Mouse (Mus musculus): Measurements from ENCODE around the gene Epor.

The Epor gene

DNA sequence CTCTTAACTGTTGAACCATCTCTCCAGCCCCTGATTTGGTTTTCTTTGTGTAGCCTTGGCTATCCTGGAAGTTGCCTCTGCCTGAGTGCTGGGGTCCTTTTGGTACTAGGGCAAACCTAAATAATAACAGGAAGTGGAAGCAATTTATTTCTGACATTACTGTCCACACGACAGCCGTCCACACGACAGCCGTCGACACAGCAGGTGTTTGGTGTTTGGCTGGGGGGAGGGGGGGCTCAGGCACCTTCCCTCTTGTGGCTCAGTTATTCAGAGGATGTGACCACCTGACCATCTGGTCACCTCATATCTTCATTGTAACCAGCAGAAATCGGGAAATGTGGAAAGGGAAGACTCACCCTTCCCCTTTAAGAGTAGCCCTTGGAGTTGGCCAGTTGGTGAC, 5.6 kb upstream of the Epor start:
- no peak for DNase-seq (ENCODE audit: low spot score in 2 of 2)

DNA sequence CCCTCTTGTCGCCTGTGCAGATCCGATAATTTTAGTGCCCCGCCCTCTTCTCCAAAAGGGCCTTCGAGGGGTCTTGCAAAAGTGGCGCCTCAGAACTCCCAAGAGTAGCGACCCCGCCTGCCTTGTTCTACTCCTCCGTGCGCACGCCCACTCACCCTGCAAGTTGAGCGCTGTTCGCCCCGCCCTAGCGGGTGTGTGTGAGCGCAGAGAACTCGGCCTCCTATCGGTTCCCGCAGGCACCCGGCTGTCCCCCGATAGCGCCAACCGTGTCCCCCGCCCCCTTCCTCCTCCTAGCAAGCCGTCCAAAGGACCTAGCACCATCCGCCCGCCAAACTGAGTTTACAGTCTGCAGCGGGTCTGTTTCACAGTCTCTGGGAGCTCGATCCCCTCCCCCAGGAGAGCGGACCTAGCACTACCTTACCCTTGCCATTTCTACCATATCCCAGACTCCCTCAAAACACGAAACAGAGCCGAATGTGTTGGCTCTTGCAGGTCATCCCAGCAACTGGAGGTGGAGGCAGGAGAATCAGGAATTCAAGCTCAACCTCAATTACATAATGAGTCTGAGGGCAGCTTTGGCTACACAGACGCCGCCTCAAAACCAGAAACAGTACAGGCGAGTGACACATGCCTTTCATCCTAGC, 768 bp downstream of the Epor start:
- peak; percentile 95 for DNase-seq (ENCODE audit: low spot score in 2 of 2)

DNA sequence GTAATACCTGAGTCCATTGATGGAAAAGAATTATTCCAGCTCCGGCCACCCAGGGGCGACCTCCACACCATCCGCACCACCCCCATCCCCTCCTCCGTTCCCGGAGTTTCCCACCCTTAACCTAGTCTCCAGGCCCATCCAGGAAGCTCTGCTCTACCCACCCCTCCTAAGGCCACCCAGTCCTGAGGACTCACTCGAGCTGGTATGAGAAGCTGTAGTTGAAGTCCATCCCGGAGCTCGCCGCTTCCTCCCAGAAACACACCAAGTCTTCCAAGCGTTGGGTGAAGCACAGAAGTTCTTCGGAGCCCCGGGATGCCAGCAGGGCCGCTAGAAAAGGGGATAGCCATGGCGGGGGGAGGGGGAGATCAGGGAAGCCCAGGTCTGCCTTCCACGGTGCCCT, 1.3 kb downstream of the Epor start:
- DNase-seq (ENCODE audit: low spot score in 2 of 2): no peak

DNA sequence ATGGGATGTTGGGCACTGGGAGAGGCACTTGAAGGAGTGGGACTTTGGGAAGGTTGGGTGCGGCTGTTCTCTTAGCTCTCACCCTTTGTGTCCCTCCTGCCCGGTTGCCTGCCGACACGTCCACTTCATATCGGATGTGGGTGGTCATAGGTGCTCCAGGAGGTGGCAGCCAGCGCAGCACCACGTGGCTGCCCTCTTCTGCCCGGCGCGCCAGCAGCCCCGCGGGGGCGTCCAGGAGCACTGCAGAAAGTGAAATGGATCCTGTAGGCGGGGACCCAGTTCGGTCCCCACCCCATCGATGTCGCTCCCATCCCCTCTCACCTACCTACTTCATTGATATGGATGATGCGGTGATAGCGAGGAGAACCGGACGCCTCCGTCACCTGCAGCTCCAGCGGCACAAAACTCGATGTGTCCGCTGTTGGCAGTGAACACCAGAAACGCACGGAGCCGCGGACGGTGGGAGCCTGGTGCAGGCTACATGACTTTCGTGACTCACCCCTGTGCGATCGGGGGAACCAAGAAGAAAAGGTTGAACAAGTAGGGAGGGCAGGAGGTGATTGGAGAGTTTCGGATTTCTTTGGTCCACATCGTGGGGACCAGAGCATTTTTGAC, 1.8 kb downstream of the Epor start:
- DNase-seq (ENCODE audit: low spot score in 2 of 2): peak; percentile 50 to 75

DNA sequence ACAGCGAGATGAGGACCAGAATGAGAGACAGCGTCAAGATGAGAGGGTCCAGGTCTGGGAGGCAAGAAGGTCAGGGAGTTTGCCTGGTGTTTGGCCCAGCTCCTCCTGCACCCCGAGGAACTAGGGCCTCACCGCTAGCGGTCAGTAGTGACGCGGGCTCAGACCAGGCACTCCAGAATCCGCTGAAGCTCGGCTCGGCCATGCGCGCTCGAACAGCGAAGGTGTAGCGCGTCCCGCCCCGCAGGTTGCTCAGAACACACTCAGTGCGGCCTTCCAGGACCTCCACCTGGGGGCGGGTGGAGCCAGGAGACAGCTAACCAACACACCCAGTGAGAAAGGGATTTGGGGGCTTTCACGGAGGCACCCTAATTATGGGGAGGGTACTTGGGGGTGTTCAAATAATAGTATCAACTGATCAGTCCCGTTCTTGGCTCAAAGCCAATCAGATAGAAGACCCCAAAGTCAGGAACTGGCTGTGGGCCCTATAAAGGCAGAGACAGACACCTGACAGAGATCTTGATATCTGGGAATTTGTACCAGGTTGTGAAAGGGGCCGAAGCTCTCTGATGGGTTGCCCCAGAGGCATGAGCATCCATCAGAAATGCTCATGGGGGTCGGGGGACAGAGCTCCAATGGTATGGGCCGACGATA, 2.6 kb downstream of the Epor start:
- DNase-seq (ENCODE audit: low spot score in 2 of 2): no peak

DNA sequence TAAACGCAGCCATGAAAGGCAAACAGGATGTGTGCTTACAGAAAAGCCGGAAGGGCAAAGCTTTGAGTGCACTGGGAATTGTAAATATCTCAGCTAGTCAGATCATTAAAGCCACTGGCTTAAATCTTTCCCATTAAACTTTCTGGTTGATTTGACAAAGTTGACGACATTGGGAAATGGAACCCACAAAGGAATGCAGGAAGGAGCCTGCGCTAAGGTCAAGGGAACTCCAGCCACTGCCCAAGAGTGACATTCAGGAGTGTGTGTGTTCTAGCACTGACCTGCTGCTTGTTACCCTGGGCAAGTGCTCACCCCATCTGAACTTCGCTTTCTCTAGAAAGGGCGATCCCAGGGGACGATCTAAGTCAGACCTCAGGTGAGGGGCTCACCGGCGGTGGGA, 3.2 kb downstream of the Epor start:
- DNase-seq (ENCODE audit: low spot score in 2 of 2): no peak

DNA sequence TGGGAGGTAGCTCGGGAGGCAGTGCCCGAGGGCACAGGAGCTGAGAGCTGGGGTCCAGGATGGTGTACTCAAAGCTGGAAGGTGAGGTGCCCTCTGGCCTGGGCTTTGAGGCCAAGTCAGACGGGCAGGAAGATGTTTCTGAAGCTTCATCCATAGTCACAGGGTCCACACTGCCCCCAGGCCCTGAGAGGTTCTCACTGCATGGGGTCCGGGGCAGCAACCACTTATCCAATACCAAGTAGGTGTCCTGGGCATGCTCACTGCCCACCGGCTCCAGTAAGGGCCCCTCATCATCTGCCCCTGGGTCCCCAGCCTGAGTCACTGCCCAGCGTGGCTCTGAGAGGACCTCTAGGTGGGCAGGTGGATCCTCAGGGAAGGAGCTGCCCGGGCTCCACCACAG, 4.1 kb downstream of the Epor start:
- DNase-seq (ENCODE audit: low spot score in 2 of 2): no peak

DNA sequence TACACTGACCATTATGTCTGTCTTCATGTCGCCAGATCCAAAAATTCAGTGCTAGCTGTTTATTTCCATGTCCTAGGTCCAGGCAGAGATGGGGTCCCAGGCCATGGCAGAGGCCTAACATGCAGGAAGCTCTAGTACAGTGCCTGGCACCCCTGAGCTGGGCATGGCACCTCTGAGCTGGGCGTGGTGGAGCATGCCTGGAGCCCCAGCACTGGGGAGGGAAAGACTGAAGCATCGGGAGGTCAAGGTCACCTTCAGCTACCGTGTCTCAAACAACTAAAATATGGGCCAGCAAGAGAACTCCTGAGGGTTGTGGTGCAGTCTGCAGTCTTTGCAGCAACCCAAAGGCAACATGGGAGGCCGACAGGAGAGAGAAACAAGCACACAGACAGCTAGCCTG, 4.9 kb downstream of the Epor start:
- peak in 1 of 2 experiments; percentile 50 for DNase-seq (ENCODE audit: low spot score in 2 of 2)

DNA sequence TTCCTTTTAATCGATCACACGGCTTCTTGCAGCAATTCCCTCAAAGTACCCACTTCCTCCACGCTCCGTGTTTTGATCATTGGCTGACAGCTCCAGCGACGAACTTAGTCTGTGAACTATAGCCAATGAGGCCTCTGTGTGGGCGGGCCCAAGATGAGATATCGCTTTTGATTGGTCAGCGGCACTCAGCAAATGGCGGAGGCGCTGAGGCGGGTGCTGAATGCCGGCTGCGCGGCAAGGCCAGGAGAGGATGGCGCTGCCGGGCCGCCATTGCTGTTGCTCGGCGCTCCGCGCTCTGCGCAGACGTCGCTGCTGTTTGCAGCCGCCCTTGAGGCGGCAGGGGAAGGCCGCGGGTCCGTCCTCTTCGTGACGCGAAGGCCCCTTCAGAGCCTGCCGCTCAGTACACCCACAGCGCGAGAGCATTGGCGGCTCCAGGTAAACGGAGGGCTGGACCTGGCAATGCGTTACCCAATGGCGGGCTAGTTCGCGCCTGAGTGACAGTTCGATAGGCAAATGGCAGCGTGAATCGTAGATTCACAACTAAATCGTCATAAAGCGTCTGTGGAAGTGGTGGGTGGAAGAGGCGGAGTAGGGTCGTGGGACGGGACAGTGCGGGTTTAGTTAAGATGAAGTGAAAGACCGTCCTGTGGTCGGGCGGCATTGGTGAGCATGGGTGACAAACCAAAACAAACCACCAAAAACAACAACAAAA, 7.6 kb downstream of the Epor start, which contains the start of gene Swsap1:
Swsap1 (plus strand) TSS at position 186 of the 712 bp plus-strand sequence.
- DNase-seq (ENCODE audit: low spot score in 2 of 2): peak; percentile 98 to 99

DNA sequence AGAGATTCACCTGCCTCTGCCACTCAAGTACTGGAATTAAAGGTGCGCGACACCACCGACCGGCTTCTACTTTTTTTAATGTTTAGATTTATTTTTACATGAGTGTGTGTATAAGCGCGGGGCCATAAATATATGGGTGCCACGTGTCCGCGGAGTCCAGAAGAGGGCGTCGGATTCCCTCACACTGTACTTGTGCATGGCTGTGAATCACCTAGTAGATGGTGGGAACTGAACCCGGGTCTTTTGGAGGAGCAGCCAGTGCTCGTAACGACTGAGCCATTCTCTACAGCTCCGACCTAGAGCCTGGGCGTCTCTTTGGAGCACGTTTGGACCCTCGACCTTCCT, 8.1 kb downstream of the Epor start:
- no peak for DNase-seq (ENCODE audit: low spot score in 2 of 2)

DNA sequence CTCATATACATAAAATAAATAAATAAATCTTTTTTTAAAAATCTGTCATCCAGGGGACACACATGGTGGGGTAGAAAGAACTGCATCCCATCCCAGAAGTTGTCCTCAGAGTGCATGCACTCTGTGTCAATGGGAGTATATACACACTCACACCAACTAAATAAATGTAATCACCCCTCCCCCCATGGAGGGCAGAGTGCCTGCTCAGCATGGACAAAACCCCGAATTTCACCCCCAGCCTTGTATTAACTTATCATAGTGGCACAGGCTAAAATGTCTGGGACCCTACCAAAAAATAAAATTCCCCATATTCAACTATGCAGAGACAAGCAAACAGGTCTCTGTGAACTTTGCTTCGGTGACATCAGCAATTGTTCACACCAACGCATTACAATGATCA, 8.7 kb downstream of the Epor start:
- DNase-seq (ENCODE audit: low spot score in 2 of 2): no peak

DNA sequence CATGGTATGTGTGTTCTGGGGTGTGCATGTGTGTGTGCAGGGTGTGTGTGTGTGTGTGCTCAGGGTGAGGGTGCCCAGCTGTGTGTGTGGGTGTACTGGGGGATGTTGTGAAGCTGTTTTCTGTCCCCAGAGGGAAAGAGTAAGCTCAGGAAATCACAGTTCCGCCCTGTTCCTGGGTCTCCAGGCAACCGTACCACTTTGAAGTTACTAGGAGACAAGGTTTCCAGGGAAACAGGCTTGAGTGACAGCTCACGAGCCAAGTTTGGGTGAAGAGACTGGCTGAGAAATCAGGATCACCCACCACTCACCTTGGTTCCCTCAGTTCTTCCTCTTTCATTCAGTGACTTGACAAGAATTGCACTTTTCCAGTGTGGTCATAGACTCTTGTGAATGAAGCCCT, 9.7 kb downstream of the Epor start:
- DNase-seq (ENCODE audit: low spot score in 2 of 2): no peak

DNA sequence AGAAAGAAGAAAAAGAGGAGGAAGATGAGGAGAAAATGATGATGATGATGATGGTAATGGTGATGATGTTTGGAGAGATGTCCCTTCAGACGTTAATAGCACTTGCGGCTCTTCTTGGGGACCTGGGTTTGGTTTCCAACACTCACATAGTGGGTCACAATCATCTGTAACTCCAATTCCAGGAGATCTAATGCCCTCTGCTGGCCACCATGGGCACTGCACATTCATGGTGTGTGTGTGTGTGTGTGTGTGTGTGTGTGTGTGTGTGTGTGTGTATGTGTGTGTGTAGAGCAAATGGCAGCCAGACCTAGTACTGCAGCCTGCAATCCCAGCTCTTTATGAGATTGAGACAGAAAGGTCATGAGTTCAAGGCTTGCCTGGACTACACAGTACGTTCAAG, 11.3 kb downstream of the Epor start:
- no peak for DNase-seq (ENCODE audit: low spot score in 2 of 2)

DNA sequence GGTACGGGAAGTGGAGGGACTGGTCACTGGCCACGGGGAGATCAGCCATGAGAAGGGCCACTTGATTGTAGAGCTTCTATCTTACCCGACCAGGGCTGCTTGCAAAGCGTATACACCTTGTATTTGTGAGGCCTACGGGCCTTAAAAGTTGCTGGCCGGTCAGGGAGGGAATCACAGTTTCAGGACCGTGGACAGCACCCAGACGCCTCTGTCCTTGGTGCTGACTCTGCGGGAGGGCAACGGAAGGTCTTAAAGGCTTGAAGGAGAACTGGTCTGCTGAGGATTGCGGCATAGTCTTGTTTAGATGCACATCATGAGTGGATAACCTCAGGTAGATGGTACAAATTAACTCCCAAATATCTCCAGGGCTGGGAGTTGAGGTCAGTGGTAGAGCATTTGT, 13.0 kb downstream of the Epor start:
- peak; percentile 76 to 94 for DNase-seq (ENCODE audit: low spot score in 2 of 2)

DNA sequence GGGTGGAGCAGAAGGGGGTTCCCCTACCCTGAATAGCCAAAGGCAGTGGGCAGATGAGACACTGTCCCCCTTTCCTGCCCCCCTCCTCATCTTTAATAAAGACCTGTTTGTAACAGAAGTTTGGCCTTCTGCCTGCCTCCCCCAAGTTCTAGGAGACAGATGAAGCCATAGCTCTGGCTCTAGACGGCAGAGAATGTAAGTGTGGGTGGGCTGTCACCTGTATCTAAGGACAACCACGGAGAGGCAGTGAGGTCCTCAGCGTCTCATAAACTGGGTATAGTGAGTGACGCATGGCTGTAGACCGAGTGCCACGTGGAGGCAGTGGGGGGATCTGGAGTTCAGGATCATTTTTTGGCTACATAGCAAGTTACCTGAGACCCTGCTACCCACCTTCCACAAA, 14.5 kb downstream of the Epor start:
- DNase-seq (ENCODE audit: low spot score in 2 of 2): no peak

DNA sequence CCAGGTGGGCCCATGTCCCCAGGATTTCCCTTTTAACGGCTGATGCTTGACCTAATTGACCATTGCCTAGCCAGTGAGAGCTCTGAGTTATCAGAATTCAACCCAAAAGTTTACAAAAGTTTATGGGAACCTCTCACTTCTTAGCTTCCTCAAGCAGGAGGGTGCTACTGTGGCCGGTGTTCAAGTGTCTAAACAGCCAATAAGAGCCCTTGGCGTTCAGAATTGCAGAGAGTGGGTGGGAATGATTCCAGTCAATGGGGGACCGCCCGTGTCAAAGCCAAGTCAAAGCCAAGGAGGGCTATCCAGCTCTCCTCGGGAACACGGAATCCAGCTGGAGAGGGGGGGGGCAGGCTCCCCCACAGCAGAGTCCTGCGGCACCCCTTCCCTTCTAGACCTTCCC, 15.2 kb downstream of the Epor start:
- DNase-seq (ENCODE audit: low spot score in 2 of 2): no peak

DNA sequence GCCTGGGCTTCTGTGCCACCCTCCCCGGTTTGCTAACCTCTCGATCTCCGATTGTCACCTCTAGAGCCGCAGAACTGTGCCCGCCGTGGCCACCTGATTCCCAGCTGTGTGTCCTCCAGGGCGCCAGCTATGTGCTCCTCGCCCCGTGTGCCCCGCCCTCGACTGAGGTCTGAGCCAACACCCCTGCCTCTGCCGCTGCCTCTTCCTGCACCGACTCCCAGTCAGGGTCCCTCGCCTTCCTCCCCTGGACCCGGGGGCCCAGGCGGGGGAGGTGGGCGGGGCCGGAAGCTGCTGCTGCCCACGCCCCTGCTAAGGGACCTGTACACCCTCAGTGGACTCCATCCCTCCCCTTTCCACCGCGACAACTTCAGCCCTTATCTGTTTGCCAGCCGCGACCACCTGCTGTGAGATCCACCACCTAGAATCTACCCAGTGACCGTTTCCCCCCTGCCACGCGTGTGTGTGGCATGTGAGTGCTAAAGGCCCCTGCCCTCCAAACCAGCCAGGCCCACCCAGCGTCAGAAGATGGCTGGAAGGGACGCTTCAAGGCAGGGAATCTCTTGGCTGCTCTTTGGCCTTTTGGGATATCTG, 15.7 kb downstream of the Epor start:
- DNase-seq (ENCODE audit: low spot score in 2 of 2): no peak

DNA sequence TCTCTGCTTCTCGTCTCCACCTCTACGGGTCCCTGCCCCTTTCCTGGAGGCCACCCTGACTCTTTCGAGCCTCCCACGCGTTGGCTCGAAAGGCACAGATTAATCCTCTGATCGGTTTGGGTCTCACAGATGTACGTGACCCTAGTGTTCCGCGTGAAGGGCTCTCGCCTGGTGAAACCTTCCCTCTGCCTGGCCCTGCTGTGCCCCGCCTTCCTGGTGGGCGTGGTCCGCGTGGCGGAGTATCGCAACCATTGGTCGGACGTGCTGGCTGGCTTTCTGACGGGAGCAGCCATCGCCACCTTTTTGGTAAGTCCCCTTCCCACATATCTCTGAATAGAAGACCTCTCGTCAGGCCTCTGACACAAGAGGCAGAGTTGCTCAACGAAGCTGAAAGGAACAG, 19.0 kb downstream of the Epor start:
- peak in 1 of 2 experiments; percentile 65 for DNase-seq (ENCODE audit: low spot score in 2 of 2)

DNA sequence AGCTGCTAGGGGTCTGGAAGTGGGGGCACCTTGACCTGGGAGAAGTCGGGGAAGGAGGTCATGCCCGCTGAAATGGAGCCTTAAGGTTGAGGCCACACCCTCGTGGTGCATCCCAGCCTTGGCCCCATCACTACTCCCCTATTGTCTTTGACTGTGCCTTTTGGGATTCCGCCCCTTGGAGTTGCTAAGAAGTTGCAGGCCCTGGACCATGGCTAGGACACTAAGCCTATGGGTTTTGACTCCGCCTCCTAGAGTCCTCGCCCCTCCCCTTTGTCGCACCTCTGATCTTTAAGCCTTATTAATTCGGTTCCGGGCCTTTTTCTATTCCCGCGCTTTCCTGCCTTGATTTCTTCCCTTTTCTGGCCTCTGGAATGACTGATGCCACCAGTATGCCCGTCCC, 19.7 kb downstream of the Epor start:
- DNase-seq (ENCODE audit: low spot score in 2 of 2): no peak

DNA sequence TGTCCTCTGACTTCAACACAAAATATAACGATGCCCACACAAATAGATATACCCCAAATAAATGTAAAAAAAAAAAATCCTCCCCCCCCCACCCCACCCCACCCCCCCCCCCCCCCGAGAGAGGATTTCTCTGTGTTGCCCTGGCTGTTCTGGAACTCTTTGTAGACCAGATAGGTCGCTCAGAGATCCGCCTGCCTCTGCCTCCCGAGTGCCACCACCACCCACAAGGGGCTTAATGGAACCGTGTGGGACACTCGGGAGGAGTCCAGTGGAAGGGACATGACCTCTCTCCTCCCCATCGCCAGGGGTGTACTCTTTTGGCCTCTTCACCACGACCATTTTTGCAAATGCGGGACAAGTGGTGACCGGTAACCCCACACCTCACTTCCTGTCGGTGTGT, 20.3 kb downstream of the Epor start:
- no peak for DNase-seq (ENCODE audit: low spot score in 2 of 2)

DNA sequence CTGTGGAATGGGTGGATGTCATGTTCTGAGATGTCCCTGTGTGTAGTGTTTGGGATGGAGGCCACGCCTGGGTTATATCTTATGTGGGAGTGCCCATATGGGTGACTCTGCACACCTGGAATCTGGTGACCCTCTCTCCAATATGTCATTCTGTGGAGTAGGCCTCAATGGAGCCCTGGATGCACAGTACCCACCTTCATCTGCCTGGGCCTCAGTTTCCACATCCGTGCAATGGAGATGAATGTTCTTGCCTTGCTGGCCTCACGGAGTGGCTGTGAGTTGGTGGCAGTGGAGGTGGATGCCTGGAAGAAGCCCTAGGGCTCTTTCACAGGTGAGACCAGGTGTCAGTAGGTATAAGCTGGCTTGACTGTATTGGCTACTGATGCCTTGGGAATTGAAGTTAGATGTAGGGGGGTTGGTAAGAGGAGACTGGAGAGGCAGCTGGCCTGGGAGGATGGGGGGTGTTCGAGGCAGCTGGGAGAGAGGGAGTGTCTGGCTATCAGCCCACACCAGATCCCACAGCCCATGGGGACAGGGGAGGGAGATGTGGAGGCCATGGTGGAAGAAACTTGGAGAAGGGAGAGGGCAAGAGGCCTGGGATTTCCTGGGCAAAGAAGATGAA, 25.0 kb downstream of the Epor start:
- DNase-seq (ENCODE audit: low spot score in 2 of 2): no peak

DNA sequence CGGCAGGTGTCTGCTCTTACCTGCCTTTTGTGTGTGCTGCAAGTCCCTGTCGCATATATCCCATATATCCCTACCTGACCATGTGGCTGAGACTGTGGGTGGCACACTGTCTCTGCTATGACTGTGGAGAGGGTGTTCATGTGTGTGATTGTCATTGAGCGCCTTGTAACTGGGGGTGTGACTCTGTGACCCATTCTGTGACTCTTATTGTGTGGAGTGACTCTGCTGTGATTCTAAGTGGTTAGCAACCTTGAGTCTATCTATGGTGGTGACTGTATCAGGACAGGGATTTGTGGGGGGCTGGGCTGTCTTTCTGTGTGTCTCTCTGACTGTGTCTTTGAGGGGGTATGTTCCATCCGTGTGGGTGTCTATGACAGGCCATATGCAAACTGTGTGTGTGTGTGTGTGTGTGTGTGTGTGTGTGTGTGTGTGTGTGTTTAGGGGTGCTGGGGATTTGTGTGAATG, 25.6 kb downstream of the Epor start:
- DNase-seq (ENCODE audit: low spot score in 2 of 2): no peak
